Mouse (Mus musculus) liver, embryonic 12.5 days (tissue): ENCODE data around the gene Copz2. TPM values are rescaled to one million over a fixed set of nuclear protein-coding genes. Genes with fewer than 3 reads are reported as not detected.

Experiments used
- ATAC-seq: fragments of 200-750 bp; cut with Nextera tagmentation; 2 replicates; pipeline ENCODE4 v1.8.0; 2017; ENCODE audit warnings: moderate number of reproducible peaks, mild to moderate bottlenecking, moderate library complexity
- H3K27ac ChIP-seq: fragments of 300-500 bp; sonication (generic); 2 replicates; pipeline ENCODE4 v1.5.1; 2016; ENCODE audit warnings: mild to moderate bottlenecking
- H3K27me3 ChIP-seq: fragments of 300-500 bp; sonication (generic); replicated peaks from 2 replicates; pipeline ENCODE4 v1.6.1; 2016; ENCODE audit warnings: mild to moderate bottlenecking, moderate library complexity
- H3K36me3 ChIP-seq: fragments of 300-500 bp; sonication (generic); 2 replicates; pipeline ENCODE4 v1.6.1; 2016; ENCODE audit warnings: mild to moderate bottlenecking, moderate library complexity
- H3K4me1 ChIP-seq: fragments of 300-500 bp; sonication (generic); 2 replicates; pipeline ENCODE4 v1.6.1; 2016
- H3K4me2 ChIP-seq: fragments of 300-500 bp; sonication (generic); 2 replicates; pipeline ENCODE4 v1.6.1; 2016; ENCODE audit warnings: mild to moderate bottlenecking, moderate library complexity
- H3K4me3 ChIP-seq: fragments of 300-500 bp; sonication (generic); 2 replicates; pipeline ENCODE4 v1.5.1; 2016; ENCODE audit warnings: mild to moderate bottlenecking, moderate library complexity
- H3K9ac ChIP-seq: fragments of 300-500 bp; sonication (generic); 2 replicates; pipeline ENCODE4 v1.6.1; 2016; ENCODE audit warnings: mild to moderate bottlenecking, moderate library complexity
- H3K9me3 ChIP-seq: fragments of 300-500 bp; sonication (generic); replicated peaks from 2 replicates; pipeline ENCODE4 v1.6.1; 2016; ENCODE audit warnings: mild to moderate bottlenecking, moderate library complexity
- WGBS: fragments of 180-500 bp; shearing (Covaris S2); methylation state at CpG from one replicate; pipeline ENCODE4 v1.1.7; 2016; ENCODE audit not compliant: insufficient replicate concordance; 5-methylcytosine and 5-hydroxymethylcytosine counted together
- polyA plus RNA-seq: library from polyadenylated mRNA; unstranded; fragments of >200 nt; fragmentation: Nextera tagmentation; extraction: Ambion mirVana; gene quantifications from 2 replicates; pipeline ENCODE4 v1.2.1, GENCODE M21; 2016

Copz2 gene
- polyA plus RNA-seq, 1 experiment from 2014 or later: 25.6 TPM

DNA sequence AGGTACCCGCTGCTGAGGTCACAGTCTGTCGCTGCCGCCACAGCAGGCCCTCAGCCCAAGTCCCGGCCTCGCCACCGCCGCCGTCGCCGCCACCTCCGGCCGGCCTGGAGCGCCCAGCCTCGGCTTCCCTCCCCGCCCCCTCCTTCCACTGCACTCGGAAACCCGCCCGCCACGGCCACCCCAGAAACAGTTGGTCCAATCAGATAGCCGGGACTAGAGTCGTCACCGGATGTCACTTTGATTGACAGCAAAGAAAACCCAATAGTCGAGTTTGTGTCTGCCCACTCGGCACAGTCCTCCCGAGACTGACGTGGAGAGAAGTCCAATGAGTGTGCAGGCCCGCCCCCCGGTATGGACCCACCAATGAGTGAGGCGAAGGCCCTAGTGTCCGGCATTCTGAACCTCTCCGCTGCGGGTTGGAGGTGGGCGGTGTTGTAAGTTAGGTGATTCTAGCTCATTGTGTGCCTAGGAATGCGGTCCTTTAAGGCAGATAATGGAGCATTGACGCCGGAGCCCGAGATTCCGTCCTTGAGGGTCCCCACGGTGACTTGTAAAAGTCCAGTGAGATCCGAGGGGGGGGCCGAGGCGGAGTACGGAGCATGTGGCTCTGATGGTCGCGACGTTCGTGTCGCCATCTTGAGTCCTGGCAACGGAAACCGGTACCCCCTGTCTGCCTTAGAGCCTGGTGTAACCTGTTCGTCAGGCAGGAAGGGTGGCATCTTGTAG, 19.7 kb upstream of the Copz2 start, which contains the start of gene Nfe2l1:
Gene Nfe2l1 (minus strand): TSS at position 156 of the 726 bp plus-strand sequence.
- 0 out of 2 replicates have a peak, but pooled peaks cover 4% of the 10 kb centered on the region for H3K27me3 ChIP-seq
- peak within 1 kb of the TSS; percentile 89 for H3K4me2 ChIP-seq
- H3K9ac ChIP-seq: peak within 1 kb of the TSS; percentile 88
- peak; percentile 98 for ATAC-seq
- peaks cover 31% of the 10 kb centered on the region for H3K36me3 ChIP-seq
- H3K9me3 ChIP-seq: no peaks in the 10 kb centered on the region
- H3K4me3 ChIP-seq: peak within 1 kb of the TSS; percentile 89
- H3K27ac ChIP-seq: peak within 1 kb of the TSS; percentile 98
- WGBS: 1% methylated on average over 51 of the region's 51 CpGs
- H3K4me1 ChIP-seq: peaks cover 54% of the 10 kb centered on the region

DNA sequence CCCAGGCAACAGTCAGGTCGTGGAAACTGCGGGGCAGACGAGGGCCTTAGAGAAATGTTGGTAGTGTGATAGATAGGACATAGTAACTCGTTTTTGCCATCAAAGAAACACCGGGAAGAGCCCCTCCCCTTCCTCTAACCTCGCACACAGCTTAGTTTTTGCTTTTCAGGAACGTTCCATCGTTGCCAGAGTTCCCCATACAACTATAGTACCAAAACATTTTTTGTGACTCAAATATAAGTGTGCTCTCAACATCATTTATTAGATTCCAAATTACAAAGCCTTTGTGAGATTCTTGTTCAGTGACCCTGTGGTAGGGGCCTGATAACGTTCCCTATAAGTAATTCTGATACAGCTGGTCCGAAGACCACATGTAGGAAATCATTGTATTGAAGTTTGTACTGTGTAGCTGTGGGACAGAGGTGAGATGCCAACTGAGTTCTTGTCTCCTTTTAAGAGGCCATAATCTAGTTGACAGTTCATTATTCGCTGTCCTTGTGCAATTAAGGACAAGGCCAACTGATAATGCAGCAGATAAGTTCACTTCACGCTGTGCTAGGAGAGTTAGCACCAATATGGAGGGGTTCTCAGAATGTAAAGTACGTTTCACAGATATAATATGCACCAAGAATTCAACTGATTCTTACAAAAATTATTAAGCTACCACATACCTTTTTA, 19.0 kb upstream of the Copz2 start:
- H3K9me3 ChIP-seq: no peaks in the 10 kb centered on the region
- ATAC-seq: no peak
- H3K36me3 ChIP-seq: peaks cover 24% of the 10 kb centered on the region
- peak overlapping the region; percentile 71 for H3K9ac ChIP-seq
- H3K4me1 ChIP-seq: peaks cover 47% of the 10 kb centered on the region
- peak overlapping the region; percentile 89 for H3K4me2 ChIP-seq
- peak overlapping the region; percentile 89 for H3K4me3 ChIP-seq
- 8% methylated on average over 13 of the region's 13 CpGs for WGBS
- 0 out of 2 replicates have a peak, but pooled peaks cover 4% of the 10 kb centered on the region for H3K27me3 ChIP-seq
- H3K27ac ChIP-seq: peak overlapping the region; percentile 81

GRCm38 (mm10) chr11:96831516-96831915, 18.2 kb upstream of the Copz2 start:
- Histone ChIP-seq H3K4me1 (peaks cover 42% of the 10 kb centered on the region), H3K9me3 (no peaks in the 10 kb centered on the region), H3K4me2 (peak overlapping the region; percentile 89; the same call in 1 of the 2 replicates), H3K36me3 (peaks cover 15% of the 10 kb centered on the region), H3K27ac (no peak overlapping the region), H3K4me3 (no peak overlapping the region), H3K9ac (no peak overlapping the region), H3K27me3 (0 out of 2 replicates have a peak, but pooled peaks cover 4% of the 10 kb centered on the region)
- WGBS: 68% methylated on average over 4 of the region's 4 CpGs
- no peak for ATAC-seq

DNA sequence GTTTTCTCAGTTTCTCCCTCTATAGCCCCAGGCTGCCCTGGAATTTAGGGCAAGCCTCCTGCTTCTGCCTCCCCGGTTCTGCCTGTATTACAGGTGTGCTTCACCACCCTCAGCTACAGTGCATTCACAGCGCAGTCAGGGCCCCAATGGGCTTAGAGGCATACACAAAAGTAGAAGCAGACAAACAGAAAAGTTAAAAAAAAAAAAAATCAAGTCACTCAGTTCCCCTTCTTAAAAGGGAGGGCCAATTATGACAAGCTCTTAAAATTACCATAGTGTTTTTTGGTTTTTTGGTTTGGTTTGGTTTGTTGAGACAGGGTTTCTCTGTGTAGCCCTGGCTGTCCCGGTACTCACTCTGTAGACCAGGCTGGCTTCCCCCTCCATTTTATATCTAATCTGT, 17.1 kb upstream of the Copz2 start:
- Histone ChIP-seq H3K9me3 (no peaks in the 10 kb centered on the region), H3K4me1 (peaks cover 32% of the 10 kb centered on the region), H3K27ac (no peak overlapping the region), H3K4me2 (no peak overlapping the region), H3K36me3 (peaks cover 5% of the 10 kb centered on the region), H3K27me3 (0 out of 2 replicates have a peak, but pooled peaks cover 8% of the 10 kb centered on the region), H3K9ac (no peak overlapping the region), H3K4me3 (no peak overlapping the region)
- 86% methylated on average over 3 of the region's 3 CpGs for WGBS
- no peak for ATAC-seq

DNA sequence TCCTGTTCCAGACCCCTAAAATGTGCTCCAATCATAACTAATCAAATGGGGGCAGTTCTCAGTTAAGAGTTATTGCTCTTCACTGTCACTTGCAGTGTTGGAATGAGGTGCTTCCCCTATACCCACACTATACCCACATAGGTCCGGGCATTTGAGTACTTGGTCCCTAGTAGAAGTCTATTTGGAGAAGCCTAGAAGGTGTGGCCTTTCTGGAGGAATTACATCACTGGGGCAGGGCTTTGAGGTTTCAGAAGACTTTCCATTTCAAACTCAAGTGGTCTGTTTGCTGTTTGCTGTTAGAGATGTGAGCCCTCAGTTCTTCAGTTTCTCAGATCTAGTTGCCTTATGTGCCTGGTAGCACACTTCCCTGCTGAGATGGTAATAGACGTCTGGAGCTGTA, 16.7 kb upstream of the Copz2 start:
- 59% methylated on average over 2 of the region's 2 CpGs for WGBS
- peaks cover under 1% of the 10 kb centered on the region for H3K36me3 ChIP-seq
- H3K4me3 ChIP-seq: no peak overlapping the region
- no peak for ATAC-seq
- no peak overlapping the region for H3K9ac ChIP-seq
- no peak overlapping the region for H3K27ac ChIP-seq
- no peak overlapping the region for H3K4me2 ChIP-seq
- peaks cover 28% of the 10 kb centered on the region for H3K4me1 ChIP-seq
- H3K27me3 ChIP-seq: peaks cover 13% of the 10 kb centered on the region; the same call in 1 of the 2 replicates
- H3K9me3 ChIP-seq: no peaks in the 10 kb centered on the region

GRCm38 (mm10) chr11:96834127-96834526, 15.5 kb upstream of the Copz2 start:
- Histone ChIP-seq H3K4me2 (no peak overlapping the region), H3K4me1 (peaks cover 17% of the 10 kb centered on the region), H3K27me3 (peaks cover 13% of the 10 kb centered on the region; the same call in 1 of the 2 replicates), H3K36me3 (no peaks in the 10 kb centered on the region), H3K9ac (no peak overlapping the region), H3K27ac (no peak overlapping the region), H3K4me3 (no peak overlapping the region), H3K9me3 (no peaks in the 10 kb centered on the region)
- 85% methylated on average over 1 of the region's 1 CpGs for WGBS
- no peak for ATAC-seq

DNA sequence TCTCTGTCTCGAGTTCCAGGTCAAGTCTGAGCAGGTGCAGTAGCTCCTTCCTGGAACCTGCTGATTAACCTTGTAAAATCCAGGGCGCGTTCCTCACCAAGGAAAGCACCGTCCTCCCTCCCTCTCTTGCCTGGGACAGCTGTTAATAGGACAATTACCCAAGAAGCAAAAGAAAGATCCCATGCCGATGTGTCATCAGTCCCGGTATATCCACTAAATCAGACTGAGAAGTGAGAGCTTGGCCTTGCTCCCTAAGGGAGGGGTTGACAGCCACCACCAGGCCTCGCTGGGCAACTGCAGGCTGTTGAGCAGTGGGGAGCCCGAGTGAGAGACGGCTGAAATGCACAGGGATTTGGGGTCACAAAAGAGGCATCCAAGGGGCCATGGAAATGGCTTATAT, 12.4 kb upstream of the Copz2 start:
- Histone ChIP-seq H3K36me3 (no peaks in the 10 kb centered on the region), H3K4me3 (no peak overlapping the region), H3K27ac (no peak overlapping the region), H3K27me3 (peaks cover 13% of the 10 kb centered on the region; the same call in 1 of the 2 replicates), H3K4me2 (no peak overlapping the region), H3K4me1 (peaks cover 3% of the 10 kb centered on the region; the same call in 1 of the 2 replicates), H3K9ac (no peak overlapping the region), H3K9me3 (no peaks in the 10 kb centered on the region)
- no peak for ATAC-seq
- 40% methylated on average over 9 of the region's 9 CpGs for WGBS

DNA sequence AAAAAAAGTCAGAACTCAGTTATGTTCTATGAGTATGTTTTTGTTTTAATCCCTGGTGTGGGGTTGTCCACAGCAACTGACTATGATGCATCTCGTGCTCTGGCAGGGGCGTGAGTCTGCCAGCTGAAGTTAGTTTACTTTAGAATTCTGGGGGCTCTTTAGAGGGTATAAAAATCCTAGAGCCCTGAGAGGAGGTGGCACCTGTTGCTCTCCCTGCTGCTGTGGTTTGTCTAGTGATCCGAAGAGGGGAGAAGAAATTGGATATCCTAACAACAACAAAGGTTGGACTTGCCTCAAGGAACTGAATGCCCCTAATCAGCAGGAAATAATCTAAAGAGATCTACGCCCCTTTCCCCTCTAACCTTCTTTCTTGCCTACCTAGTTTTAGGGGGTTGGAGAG, 11.3 kb upstream of the Copz2 start:
- WGBS: 69% methylated on average over 4 of the region's 4 CpGs
- Histone ChIP-seq H3K9me3 (no peaks in the 10 kb centered on the region), H3K4me3 (no peak overlapping the region), H3K4me1 (peaks cover 3% of the 10 kb centered on the region; the same call in 1 of the 2 replicates), H3K27ac (no peak overlapping the region), H3K9ac (no peak overlapping the region), H3K4me2 (no peak overlapping the region), H3K36me3 (no peaks in the 10 kb centered on the region), H3K27me3 (peaks cover 13% of the 10 kb centered on the region; the same call in 1 of the 2 replicates)
- ATAC-seq: no peak

GRCm38 (mm10) chr11:96839428-96839827, 10.2 kb upstream of the Copz2 start:
- 59% methylated on average over 7 of the region's 7 CpGs for WGBS

GRCm38 (mm10) chr11:96839877-96840276, 9.8 kb upstream of the Copz2 start:
- no peak overlapping the region for H3K27ac ChIP-seq
- WGBS: 58% methylated on average over 3 of the region's 3 CpGs

More at GRCm38 (mm10) chr11:96839428-96839827, 10.2 kb upstream of the Copz2 start:
- peaks cover 9% of the 10 kb centered on the region; the same call in 1 of the 2 replicates for H3K27me3 ChIP-seq
- no peak overlapping the region for H3K9ac ChIP-seq
- H3K4me2 ChIP-seq: no peak overlapping the region
- no peaks in the 10 kb centered on the region for H3K9me3 ChIP-seq
- H3K4me1 ChIP-seq: peaks cover 3% of the 10 kb centered on the region; the same call in 1 of the 2 replicates
- H3K27ac ChIP-seq: no peak overlapping the region
- ATAC-seq: no peak
- H3K4me3 ChIP-seq: no peak overlapping the region
- H3K36me3 ChIP-seq: no peaks in the 10 kb centered on the region

DNA sequence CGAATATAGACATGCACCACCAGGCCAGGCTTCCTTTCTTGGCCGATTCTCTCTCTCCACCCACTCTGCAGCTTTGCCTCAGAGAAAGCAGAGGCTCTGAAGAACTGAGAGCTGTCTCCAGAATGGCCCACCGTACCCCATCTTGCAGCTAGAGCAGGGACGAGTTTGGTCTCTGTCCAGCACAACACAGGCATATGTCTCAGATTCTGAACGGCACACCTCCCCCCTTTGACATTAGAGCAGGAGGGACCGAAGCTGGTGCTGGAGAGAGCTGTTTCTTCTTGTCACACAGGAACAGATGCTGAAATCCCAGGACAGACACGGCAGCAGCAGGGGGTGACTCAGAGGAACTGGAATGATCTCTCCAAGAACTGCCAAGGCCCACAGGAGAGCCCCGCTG, 9.4 kb upstream of the Copz2 start:
- H3K36me3 ChIP-seq: no peaks in the 10 kb centered on the region
- no peaks in the 10 kb centered on the region for H3K9me3 ChIP-seq
- peaks cover 3% of the 10 kb centered on the region; the same call in 1 of the 2 replicates for H3K4me1 ChIP-seq
- no peak overlapping the region for H3K9ac ChIP-seq
- H3K4me3 ChIP-seq: no peak overlapping the region
- H3K27ac ChIP-seq: no peak overlapping the region
- peaks cover 9% of the 10 kb centered on the region; the same call in 1 of the 2 replicates for H3K27me3 ChIP-seq
- ATAC-seq: no peak
- WGBS: 48% methylated on average over 8 of the region's 8 CpGs
- no peak overlapping the region for H3K4me2 ChIP-seq

More at GRCm38 (mm10) chr11:96839877-96840276, 9.8 kb upstream of the Copz2 start:
- no peak overlapping the region for H3K9ac ChIP-seq
- H3K4me3 ChIP-seq: no peak overlapping the region
- H3K9me3 ChIP-seq: no peaks in the 10 kb centered on the region
- no peak overlapping the region for H3K4me2 ChIP-seq
- no peak for ATAC-seq
- peaks cover 3% of the 10 kb centered on the region; the same call in 1 of the 2 replicates for H3K4me1 ChIP-seq
- no peaks in the 10 kb centered on the region for H3K36me3 ChIP-seq
- peaks cover 9% of the 10 kb centered on the region; the same call in 1 of the 2 replicates for H3K27me3 ChIP-seq

GRCm38 (mm10) chr11:96843627-96844026, 6.0 kb upstream of the Copz2 start:
- Histone ChIP-seq H3K27me3 (peaks cover 6% of the 10 kb centered on the region), H3K4me3 (no peak overlapping the region), H3K36me3 (no peaks in the 10 kb centered on the region), H3K4me1 (no peaks in the 10 kb centered on the region), H3K27ac (no peak overlapping the region), H3K4me2 (no peak overlapping the region), H3K9ac (no peak overlapping the region), H3K9me3 (no peaks in the 10 kb centered on the region)
- ATAC-seq: no peak
- WGBS: 41% methylated on average over 3 of the region's 3 CpGs
